Mouse (Mus musculus) cerebellum, adult 9-10 months (tissue): ENCODE measurements around the gene Dmxl2.

ENCODE experiments used
- DNase-seq: peaks from one replicate; pipeline ENCODE4 v3.0.0; 2022

The Dmxl2 gene

GRCm38 (mm10) chr9:54501453-54502110 lies at the start of gene Dmxl2:
Dmxl2 (minus strand) TSS chr9:54501626.
- DNase-seq, result peak; percentile 92

- DNase-seq, result no peak
Observed at GRCm38 (mm10) chr9:54549433-54549832, 48.0 kb upstream of the Dmxl2 start.

GRCm38 (mm10) chr9:54547536-54547935 lies 46.1 kb upstream of the Dmxl2 start:
- peak; percentile 71 for DNase-seq

GRCm38 (mm10) chr9:54544954-54545315 lies 43.5 kb upstream of the Dmxl2 start:
- DNase-seq, result no peak

- DNase-seq, result no peak
Observed at GRCm38 (mm10) chr9:54544212-54544953, 43.0 kb upstream of the Dmxl2 start.

GRCm38 (mm10) chr9:54540801-54541200 lies 39.4 kb upstream of the Dmxl2 start:
- DNase-seq, result no peak

- no peak for DNase-seq
Observed at GRCm38 (mm10) chr9:54538684-54539083, 37.3 kb upstream of the Dmxl2 start, which contains the start of gene Sh2d7. Sh2d7 (plus strand) TSS chr9:54538984.

GRCm38 (mm10) chr9:54538244-54538643 lies 36.8 kb upstream of the Dmxl2 start:
- DNase-seq, result no peak

- DNase-seq, result no peak
Observed at GRCm38 (mm10) chr9:54537480-54537879, 36.1 kb upstream of the Dmxl2 start.

- DNase-seq, result no peak
Observed at GRCm38 (mm10) chr9:54537030-54537429, 35.6 kb upstream of the Dmxl2 start.

- no peak for DNase-seq
Observed at GRCm38 (mm10) chr9:54536236-54536635, 34.8 kb upstream of the Dmxl2 start.

GRCm38 (mm10) chr9:54533975-54534374 lies 32.5 kb upstream of the Dmxl2 start:
- DNase-seq, result no peak

- DNase-seq, result no peak
Observed at GRCm38 (mm10) chr9:54532926-54533325, 31.5 kb upstream of the Dmxl2 start.

- no peak for DNase-seq
Observed at GRCm38 (mm10) chr9:54531421-54531820, 30.0 kb upstream of the Dmxl2 start.

- DNase-seq, result no peak
Observed at GRCm38 (mm10) chr9:54530836-54531235, 29.4 kb upstream of the Dmxl2 start.

GRCm38 (mm10) chr9:54529950-54530349 lies 28.5 kb upstream of the Dmxl2 start:
- DNase-seq, result no peak

GRCm38 (mm10) chr9:54527694-54528093 lies 26.3 kb upstream of the Dmxl2 start:
- DNase-seq, result no peak

- DNase-seq, result no peak
Observed at GRCm38 (mm10) chr9:54520286-54520685, 18.9 kb upstream of the Dmxl2 start.

GRCm38 (mm10) chr9:54518921-54519320 lies 17.5 kb upstream of the Dmxl2 start:
- no peak for DNase-seq

GRCm38 (mm10) chr9:54515991-54516390 lies 14.6 kb upstream of the Dmxl2 start:
- no peak for DNase-seq

GRCm38 (mm10) chr9:54502873-54503272 lies 1.4 kb upstream of the Dmxl2 start:
- DNase-seq, result peak; percentile 59

- DNase-seq, result no peak
Observed at GRCm38 (mm10) chr9:54502111-54502495, 677 bp upstream of the Dmxl2 start.

GRCm38 (mm10) chr9:54500832-54501452 lies 484 bp downstream of the Dmxl2 start:
- peak; percentile 75 for DNase-seq

GRCm38 (mm10) chr9:54499791-54500190 lies 1.6 kb downstream of the Dmxl2 start:
- peak; percentile 64 for DNase-seq
